Mouse (Mus musculus): ENCODE data around the gene Pdcl.
A peak's percentile ranks its signal among the peaks of the same experiment; 100 is the strongest.

Gene Pdcl

DNA sequence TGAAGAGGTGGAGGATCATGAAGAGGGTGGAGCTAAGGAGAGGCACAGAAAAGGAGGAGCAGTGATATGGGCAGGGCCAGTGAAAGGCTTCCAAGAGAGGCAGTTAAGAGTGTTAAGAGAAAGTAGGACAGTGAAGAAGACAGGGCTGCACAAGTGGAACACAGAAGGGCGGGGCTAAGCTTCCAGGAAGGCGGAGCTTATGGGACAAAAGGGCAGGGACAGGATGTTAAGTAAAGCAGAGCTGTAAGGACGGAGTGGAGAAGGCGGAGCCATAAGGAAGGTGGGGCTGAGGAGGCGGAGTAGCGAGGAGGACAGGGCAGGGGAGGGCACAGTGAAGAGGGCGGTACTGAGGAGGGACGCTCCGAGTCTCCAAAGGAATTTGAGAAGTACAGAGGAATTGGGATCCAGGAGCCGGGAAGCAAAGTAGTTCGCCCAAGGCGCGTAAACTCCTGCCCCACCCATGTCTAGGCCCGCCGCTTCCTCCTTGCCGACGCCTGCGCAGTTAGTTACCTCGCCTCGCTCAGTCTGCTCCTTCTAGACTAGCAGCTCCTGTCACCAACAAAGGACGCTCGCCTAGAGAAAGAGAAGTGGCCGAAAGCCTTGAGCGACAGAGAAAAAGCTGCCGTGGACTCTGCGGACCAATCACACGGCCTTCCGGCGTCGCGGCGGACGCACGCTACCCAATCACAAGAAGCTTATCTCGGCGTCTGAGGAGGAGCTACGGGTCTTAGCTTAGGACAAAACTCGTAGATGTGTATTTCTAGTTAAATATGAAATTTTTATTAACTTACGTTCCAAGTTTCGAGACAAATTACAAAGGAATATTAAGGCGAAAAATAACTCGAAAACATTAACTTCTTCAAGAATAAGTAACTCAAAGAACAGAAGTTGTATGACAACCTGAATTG, at the start of gene Pdcl:
Gene Pdcl (minus strand): TSS at position 700 of the 908 bp plus-strand sequence.
- DNase-seq: peak; percentile 80

DNA sequence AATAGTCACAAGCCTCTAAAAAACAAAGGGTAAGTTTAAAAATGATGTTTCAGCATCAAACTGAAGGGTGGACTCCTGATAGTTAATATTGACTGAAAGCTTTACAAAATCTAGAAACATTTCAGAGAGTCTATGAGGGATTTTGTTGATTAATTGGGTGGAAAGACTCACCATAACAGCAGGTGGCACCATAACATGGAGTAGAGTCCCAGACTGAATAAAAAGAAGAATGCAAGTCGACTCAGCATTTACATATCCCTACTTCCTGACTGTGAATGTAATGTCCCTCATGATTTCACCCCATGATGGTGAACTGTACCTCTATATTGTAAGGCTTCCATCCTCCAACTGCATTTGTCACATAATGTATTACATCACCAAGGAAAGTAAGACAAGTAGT, 36.4 kb upstream of the Pdcl start:
- DNase-seq: no peak

DNA sequence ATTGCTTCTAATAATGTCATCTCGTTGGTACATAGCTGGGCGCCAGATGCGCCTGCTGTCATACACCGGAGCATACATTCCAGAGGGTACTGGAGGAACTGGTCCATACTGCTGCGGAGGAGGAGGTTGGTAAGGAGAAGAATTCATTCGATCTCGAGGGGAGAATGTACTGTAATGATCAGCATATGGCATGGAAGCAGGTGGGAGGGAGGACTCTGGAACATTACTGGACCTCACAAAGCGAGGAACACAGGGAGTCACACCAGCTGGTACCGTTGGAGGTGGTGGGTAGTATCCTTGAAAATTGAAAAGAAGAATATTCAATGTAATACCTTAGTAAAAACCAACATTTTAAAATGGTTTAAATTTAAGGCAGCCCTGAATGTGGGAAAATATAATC, 23.8 kb upstream of the Pdcl start:
- DNase-seq: no peak

DNA sequence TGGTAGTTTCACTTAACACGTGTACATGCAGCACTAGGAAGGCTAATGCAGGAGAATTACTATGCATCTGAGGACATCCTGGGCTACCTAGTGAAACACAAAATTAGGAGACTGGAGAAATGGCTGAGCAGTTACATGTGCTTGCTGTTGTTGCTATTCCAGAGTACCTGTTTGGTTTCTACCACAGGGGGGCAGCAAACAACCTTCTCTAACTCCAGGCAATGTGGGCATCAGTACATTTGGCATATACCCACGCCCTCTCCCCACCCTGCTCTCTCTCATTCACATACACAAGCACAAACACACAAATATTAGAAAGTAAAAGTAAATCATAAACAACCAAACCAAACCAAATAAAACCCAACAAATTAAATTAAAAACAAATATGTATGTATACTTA, 21.1 kb upstream of the Pdcl start:
- DNase-seq: peak; percentile 49

DNA sequence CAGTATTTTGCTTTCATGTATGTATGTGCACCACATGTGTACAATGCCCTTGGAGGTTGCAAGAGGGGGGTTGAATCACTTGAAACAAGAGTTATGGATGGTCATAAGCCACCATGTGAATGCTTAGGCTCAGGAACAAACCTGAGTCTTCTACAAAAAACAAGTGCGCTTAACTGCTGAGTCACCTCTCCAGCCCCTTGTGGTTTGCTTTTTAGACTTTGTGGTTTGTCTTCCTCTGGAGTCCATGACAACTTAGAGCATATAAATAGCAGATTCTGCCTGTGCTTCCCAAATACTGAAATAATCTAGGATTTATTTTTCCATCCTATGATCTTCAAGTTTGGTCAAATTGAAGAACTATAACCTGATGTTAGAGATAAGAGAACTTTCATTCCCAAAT, 16.9 kb upstream of the Pdcl start:
- DNase-seq: no peak

DNA sequence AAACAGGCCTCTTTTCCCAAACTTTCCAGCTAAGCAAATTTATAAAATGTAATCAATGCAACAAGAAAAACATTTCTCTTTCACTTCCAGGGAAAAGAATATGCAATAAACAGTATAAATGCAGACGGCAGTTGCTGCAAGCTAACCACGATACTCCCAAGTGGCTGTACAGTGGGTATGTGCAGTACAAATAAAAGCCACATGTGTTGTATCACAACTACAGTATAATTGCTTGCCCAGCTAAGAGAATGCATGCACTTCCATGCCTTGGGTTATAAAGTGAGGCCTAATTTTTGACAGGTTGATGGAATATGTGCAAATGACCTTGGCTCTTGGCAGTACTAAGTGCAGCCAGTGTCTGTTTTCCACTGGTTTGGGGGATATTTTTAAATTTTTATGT, 11.5 kb upstream of the Pdcl start:
- DNase-seq: no peak

DNA sequence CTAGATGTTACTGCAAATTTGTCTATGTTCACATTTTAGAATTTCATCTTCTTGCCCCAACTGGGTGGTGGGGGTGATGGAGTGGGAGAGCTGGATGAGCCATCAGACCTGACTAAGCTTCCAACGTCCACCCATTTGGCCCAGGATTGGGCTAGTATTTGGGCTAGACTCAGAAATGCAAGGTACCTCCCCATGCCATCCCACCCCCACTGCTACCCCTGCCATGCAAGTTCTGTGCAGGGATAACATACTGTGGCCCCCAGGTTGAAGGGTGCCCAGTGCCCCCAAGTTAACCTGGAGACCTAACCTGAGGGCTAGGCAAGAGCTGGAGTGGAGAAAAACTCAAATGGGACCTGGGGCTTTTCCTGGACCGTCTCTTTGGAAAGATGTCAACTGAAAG, 776 bp upstream of the Pdcl start:
- DNase-seq: no peak

DNA sequence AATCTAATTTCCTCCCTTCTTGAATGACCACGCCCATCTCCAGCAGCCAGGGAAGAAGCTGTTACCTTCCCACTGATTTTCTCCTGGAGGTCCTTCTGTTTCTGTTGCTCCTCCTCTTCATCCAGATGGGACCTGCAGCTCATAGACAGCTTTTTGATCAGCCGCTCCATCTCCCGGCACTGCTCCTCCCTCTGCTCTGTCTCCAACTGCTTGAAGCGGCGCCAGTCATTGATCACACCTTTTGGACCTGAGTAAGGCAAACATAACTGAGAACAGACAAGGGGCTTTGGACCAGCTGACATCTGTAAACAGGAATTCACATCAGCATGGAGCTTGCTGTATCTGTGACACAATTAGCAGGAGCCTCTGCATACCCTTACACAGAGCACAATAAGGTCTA, 3.6 kb downstream of the Pdcl start:
- DNase-seq: no peak

DNA sequence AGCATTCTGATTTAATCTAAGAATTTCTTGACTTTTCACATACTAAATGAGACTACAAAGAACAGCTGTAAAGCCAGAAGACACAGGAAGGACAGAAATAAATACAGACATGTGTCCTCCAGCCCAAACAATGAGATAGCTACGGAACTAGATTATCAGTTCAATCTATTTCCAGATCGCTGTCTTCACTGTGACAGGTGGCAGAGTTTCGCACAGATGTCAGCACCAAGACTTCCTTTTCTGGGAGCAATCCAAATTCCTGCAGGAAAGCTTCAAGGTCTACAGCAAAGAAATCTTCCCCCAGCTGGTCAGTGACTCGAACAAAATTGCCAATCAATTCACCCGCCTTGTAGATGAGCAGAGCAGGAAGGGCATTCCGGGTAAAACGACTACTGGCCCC, 7.5 kb downstream of the Pdcl start:
- no peak for DNase-seq

DNA sequence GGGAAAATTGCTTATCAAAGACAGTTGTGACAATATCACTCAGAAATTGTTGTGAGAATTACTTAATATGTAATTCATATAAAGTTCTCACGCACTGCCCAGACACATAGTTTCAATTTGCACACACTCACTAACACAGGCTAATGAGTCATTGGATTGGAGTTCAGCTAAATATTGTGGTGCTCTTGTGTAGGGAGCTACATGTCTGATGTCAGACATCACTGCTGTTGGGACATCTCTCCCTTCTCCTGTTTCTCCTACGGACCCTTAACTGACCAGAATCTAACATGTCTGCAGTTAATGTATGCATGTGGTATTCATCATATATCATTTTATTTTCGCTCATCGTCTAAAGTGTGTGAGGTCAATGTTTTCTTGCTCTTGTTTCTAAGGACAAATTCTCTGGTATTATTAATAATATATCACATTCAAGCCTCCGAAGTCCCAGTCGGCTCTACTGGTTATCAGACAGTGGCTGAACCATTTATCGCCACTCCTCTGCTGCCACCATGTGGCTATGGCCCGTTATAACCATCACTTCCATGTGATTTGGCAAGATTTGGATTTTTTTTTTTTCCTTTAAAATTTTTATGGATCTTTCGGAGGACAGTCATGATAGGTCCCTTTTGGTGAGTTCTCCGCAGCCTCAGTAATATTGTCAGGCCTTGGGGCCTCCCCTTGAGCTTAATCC, 20.5 kb downstream of the Pdcl start:
- peak; percentile 36 for DNase-seq

DNA sequence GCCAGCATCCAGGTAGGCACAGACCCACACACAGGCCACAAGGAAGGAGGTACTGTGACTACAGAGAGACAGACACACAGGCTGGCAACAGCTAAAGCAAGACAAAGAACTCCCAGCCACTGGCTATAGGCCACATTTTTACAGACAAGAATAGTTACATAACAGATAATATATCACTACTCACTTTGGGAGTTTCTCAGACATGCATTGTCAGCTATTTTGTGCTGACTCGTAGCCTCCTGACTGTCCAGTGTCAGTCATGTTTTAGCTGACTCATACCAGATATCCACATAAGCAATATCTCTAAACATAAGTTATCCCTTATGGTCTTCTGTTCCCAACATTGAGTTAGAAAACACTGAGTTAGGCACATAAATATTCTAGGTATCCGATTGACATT, 25.8 kb downstream of the Pdcl start:
- no peak for DNase-seq

DNA sequence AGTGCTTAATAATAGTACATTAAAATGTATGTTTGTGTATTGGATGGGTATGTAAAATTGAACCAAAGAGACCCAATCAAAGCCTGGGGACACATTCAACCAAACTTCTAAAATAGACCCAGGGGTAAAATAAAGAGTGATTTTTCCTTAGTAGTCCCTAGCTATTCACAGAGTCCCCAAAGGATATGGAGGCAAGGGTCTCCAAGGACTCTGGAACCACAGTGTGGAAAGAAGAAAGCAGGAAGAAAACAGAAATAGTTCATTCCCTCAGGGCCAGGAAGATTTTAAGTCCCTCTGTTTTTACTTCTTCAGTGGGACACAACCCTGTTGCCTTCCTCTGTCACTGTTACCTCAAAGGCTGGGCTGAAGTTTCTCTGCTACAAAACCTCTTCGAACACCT, 32.9 kb downstream of the Pdcl start, which contains the start of gene Olfr368:
Gene Olfr368 (plus strand): TSS at position 301 of the 400 bp plus-strand sequence.
- no peak for DNase-seq

Measured in cerebellum, adult 8-10 months (tissue).